Mouse (Mus musculus) megakaryocyte, embryonic 14.5 days (primary cell): ENCODE results near the gene G6pc2.

Experiments used
- FLI1 ChIP-seq: IDR thresholded peaks from 2 replicates; pipeline ENCODE4 v1.6.1; 2012; ENCODE audit warnings: low read length, inconsistent platforms, mixed read lengths
- GATA1 ChIP-seq: IDR thresholded peaks from 3 replicates; pipeline ENCODE4 v1.6.1; 2012; ENCODE audit warnings: mixed read lengths, low read length, inconsistent platforms, borderline replicate concordance

DNA sequence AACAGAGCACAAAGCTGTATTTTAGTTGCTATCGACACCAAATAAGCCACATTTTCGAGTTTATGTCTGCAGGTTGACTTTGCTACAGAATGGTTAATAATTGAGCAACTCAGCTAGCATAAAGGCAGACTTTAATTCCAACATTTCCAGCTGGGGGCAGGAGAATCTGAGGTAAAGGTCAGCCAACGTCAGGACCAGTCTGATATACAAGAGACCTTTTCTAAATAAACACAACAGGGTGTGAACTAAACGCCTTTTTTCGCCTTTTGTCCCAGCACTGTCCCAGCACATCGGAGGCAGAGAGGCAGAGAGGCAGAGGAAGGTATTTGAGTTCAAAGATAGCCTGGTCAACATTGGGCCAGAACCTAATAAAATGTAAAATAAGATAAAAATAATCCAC is 5.7 kb upstream of the G6pc2 start:
- no peak for TF ChIP-seq GATA1
- no peak for TF ChIP-seq FLI1
